Mouse (Mus musculus) gastrocnemius, postnatal 14 days (tissue): ENCODE measurements around the gene Sumo3. TPM values are rescaled to one million over a fixed set of nuclear protein-coding genes. Genes with fewer than 3 reads are reported as not detected.

Experiments used
- DNase-seq: peaks from one replicate; pipeline ENCODE4 v3.0.0; 2021; ENCODE audit warnings: mixed read lengths
- intact Hi-C: fragments of 180-260 bp; cut with DNase I; formaldehyde crosslinking; loops from one replicate; pipeline ENCODE4 v1.15.1; 2025; ENCODE audit warnings: low total_unique reads
- long read RNA-seq, 2 experiments: library from polyadenylated mRNA; stranded (forward); transcript quantifications; one replicate each; pipeline ENCODE4 v2.0.0; 2021
- total RNA-seq, 2 experiments: library from RNA; stranded (reverse); gene quantifications; 2 replicates each; pipeline ENCODE4 v1.2.3; 2021

The Sumo3 gene
- total RNA-seq: 10 to 100 TPM; 41.9 to 46.5 TPM
- long read RNA-seq, experiment 1, transcript Sumo3-201 (4 exons, 2,630 nt): major isoform, 44 of 48 reads
- long read RNA-seq, experiment 1, partial matches to known transcripts: 1 of 48 reads
- long read RNA-seq, experiment 1, other reads (novel, unspliced or antisense): 0 of 48 reads
- long read RNA-seq, experiment 2, transcript Sumo3-201 (4 exons, 2,630 nt): major isoform, 46 of 51 reads
- long read RNA-seq, experiment 2, partial matches to known transcripts: 0 of 51 reads
- long read RNA-seq, experiment 2, other reads (novel, unspliced or antisense): 1 of 51 reads

- intact Hi-C loops: no loop called here
- DNase-seq: peak; percentile 98
Observed at GRCm38 (mm10) chr10:77605908-77606826, at the start of gene Sumo3, which contains the start of gene Gm49325. Gene Sumo3 (plus strand): TSS chr10:77606097. Gene Gm49325 (plus strand): TSS chr10:77606197.

- intact Hi-C loops: loop anchor here (5.0 kb wide), 1 partner anchor 34 kb away; no protein-coding TSS in a partner anchor
Observed at GRCm38 (mm10) chr10:77556631-77557030, 49.3 kb upstream of the Sumo3 start.

GRCm38 (mm10) chr10:77557641-77558040, 48.3 kb upstream of the Sumo3 start:
- no peak for DNase-seq
- intact Hi-C loops: loop anchor here (5.0 kb wide), 1 partner anchor 35 kb away; no protein-coding TSS in a partner anchor

More at GRCm38 (mm10) chr10:77556631-77557030, 49.3 kb upstream of the Sumo3 start:
- DNase-seq: no peak

DNA sequence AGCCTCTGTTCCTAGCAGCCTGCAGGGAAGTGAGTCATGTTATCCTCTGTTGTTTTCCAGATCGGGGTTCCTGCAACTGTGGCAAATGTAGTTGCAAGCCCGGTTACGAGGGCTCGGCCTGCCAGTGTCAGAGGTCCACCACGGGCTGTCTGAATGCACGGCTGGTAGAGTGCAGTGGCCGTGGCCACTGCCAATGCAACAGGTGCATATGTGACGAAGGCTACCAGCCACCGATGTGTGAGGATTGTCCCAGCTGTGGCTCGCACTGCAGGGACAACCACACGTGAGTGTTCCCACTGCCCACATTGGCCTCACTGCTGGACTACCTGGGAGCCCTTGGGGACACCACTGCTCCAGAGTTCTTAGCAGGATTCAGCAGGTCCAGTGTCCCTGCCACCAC, 45.8 kb upstream of the Sumo3 start:
- DNase-seq: no peak
- intact Hi-C loops: no loop called here

DNA sequence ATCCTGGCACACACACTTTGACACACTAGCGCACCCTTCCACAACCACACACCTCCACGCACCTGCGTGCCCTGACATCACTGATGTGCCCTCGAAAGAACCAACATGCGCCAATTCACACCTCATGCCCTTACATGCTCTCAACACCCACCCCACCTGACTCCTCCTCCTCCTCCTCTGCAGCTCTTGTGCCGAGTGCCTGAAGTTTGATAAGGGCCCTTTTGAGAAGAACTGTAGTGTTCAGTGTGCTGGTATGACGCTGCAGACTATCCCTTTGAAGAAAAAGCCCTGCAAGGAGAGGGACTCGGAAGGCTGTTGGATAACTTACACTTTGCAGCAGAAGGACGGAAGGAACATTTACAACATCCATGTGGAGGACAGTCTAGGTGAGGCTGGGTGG, 45.1 kb upstream of the Sumo3 start:
- intact Hi-C loops: no loop called here
- no peak for DNase-seq

DNA sequence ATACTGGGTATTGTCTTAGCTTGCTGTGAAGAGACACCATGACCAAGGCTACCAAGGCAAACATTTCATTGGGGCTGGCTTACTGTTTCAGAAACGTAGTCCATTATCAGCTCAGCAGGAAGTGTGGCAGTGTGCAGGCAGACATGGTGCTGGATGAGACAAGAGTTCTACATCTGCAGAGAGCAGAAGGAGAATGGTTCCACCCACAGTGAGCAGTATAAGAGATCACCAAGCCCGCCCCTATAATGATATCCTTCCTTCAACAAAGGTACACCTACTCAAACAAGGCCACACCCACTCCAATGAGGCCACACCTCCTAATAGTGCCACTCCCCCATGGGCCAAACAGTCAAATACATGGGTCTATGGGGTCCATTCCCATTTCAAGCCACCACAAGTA, 44.4 kb upstream of the Sumo3 start:
- intact Hi-C loops: no loop called here
- no peak for DNase-seq

DNA sequence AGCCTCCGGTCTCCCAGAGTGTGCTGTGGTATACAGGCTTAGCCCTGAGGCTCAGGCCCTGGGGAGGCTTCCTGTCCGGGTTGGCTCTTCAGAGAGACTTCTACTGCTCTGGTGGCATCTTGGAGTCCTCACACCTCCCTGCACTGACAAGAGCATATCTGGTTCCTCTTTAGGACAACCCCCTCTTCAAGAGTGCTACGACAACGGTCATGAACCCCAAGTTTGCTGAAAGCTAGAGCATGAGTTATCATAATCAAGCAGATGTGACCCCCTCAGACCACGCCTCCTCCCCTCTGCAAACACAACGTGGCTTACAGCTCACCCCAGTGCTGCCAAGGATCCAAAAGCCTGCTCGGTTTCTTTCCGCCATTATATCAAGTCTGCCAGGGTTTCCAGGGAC, 40.9 kb upstream of the Sumo3 start:
- DNase-seq: no peak

DNA sequence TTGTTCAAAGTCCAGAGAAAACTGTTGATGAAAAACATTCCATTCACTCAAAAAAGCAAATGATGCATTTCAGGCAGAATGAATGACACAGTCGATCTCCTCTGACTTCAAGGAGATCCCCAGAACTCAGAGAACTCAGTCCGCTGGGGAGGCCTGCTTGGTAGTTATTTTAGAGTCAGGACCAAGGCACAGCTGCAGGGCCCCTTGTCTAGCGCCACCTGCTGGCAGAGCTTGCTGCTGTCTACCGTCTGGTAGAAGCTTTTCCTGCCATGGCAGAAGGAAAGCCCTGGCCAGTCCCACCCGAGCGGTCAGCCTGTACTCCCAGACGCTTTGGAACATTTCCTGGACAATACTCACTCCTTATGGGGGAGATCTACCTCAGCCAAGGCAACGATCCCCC, 39.2 kb upstream of the Sumo3 start:
- intact Hi-C loops: loop anchor here (2.0 kb wide), 1 partner anchor 48 kb away; no protein-coding TSS in a partner anchor

More for the DNA sequence above, 40.9 kb upstream of the Sumo3 start:
- intact Hi-C loops: no loop called here

DNA sequence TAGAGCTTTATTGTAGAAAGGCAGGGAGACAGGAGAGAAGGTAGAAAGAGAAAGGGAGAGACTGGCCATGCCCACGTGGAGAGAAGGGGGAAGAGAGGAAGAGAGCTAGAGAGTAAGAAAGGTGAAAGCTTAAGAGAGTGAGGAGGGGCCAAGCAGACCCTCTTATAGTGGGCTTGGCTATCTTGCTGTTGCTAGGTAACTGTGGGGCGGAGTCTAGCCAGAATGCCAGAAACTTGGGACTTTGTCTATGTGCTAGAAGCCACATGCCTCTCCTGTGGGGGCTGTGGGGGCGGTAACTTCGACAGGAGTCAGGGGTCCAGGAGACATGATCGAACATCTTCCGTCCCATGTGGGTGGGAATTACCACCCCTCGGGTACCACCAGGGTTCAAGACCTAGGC, 36.4 kb upstream of the Sumo3 start:
- intact Hi-C loops: no loop called here

More for the DNA sequence above, 39.2 kb upstream of the Sumo3 start:
- peak; percentile 93 for DNase-seq

GRCm38 (mm10) chr10:77569973-77570658, 35.8 kb upstream of the Sumo3 start:
- DNase-seq: no peak
- intact Hi-C loops: no loop called here

More for the DNA sequence above, 36.4 kb upstream of the Sumo3 start:
- no peak for DNase-seq

GRCm38 (mm10) chr10:77572225-77572624, 33.7 kb upstream of the Sumo3 start:
- intact Hi-C loops: no loop called here
- no peak for DNase-seq

GRCm38 (mm10) chr10:77573162-77573561, 32.7 kb upstream of the Sumo3 start:
- no peak for DNase-seq
- intact Hi-C loops: no loop called here

DNA sequence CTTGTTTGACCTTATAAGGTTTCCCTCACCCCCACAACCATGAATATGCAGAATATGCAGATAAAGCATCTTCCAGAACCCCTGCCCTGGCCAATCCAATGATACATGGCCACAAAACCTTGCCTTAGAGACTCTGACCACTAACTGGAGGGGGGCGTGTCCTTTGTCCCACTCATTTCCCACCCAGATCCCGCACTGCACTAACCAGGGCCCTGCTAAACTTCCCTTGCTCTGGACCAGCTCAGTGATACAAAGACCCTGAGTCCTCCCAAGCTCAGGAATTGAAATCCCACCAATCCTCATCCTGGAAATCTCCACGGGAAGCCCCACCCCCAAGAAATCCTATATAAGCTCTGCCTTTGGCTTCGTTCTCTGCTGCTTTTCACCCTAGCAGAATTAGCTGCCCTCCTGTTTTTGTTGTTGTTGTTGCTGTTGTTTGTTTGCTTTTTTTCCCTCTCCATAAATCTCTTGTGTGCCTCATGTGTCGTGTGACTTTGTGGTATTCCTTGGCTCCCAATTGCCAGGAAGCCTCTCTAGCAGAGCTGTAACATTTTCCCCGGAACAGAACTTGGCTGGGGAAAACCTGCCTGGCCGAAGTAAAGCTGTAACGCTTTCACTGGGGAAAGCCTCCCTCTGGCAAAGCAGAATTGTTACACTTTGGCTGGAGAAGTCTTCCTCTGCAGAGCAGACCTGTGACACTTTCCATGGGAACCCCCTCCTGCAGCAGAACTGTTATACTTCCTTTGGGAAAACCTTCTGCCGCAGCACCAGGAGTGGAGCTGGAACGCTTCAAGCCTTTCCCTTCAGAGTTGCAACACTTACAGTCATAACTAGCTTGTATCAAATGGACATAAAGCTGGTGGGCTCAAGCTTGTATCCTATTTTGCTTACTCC, 25.6 kb upstream of the Sumo3 start:
- DNase-seq: peak; percentile 42
- intact Hi-C loops: no loop called here

DNA sequence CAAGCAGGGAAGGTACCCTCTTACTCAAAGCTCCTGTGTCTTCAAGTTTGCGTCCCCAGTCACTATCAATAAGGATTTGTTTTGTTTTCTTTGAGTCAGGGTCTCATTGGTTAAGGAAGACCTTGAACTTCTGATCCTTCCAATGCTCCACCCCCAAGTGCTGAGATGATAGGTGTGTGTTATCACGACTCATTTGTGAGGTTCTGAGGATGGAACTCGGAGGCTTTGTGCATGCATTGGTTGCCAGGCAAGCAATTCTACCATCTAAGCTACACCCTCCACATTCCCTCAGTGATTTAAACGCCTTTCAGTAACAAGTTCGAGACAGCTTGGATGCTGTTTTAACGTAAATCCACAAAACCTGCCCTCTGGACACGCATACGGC, 24.9 kb upstream of the Sumo3 start:
- intact Hi-C loops: no loop called here

GRCm38 (mm10) chr10:77581408-77582284, 24.3 kb upstream of the Sumo3 start, which contains the start of gene Pttg1ip:
Gene Pttg1ip (plus strand): TSS chr10:77581720.
- intact Hi-C loops: no loop called here
- peak; percentile 98 for DNase-seq

More for the DNA sequence above, 24.9 kb upstream of the Sumo3 start:
- no peak for DNase-seq

DNA sequence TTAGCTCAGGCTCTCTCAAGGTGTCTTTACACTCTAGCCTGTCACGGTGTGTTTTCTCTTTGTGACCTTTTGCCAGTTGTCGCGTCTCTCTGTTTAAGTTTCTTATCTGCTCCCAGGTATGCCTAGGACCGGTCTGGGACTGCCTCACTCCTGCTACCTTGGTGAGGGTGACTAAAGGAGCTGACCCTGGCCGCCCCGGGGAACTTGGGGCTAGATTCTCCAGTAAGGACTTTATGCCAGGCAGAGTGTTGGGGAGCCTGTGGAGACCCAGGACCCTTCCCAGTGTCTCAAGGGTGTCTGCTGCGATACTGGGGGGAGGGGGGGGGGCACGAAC, 23.6 kb upstream of the Sumo3 start:
- intact Hi-C loops: no loop called here
- DNase-seq: no peak

DNA sequence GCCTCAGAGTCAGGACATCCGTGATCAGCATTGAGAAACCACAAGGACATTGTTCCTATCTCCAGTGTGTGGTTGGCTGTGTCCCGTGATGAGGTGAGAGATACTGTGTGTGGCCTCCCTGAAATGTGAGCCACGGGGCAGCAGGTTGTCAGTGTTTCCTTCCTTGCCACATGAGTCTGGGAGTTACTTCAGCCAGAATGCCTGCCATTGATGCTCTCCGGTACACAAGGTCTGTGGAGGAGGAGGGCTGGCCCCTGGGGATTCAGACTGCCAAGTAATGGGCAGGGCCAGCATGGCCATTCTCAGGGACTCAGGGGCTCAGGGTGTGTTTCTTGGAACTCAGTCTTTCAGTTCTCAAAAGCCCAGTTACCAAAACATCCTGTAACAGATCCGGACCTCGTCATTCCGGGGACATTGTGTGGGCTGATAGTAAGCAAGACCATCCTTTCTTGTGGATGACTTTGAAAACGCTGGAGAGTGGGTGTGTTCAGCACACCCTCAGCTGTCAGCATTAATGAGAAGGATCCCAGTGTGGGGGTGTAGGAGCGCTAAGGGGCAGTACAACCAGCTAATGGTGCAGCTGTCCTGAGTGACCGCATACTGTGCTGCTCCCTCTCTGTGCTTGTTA, 22.0 kb upstream of the Sumo3 start:
- intact Hi-C loops: no loop called here
- no peak for DNase-seq
